Mouse (Mus musculus): ENCODE data around the gene Maf.

DNA sequence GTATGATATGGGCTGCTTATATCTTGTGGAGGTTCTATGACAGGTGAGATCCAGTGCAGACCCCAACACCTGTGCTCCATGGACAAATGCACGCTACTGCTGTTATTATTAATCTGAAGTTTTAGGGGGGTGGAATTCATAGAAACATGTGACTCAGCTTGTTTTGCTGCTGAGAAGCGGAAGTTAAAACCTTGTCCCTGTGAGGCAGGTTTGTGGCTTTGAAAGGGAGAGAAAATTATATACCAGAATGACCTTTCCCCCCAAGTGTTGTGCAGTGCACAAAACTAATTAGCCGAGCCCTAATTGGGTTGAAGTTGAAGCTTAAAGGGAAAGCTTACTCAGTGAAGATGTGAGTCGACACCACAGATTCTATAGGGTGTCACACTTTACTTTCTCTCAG is 18.6 kb upstream of the Maf start:
- TF ChIP-seq ZNF384 (IDR thresholded peaks at IDR 0.05; ENCODE audit: low read depth, low read length), result no peak
- TF ChIP-seq HCFC1 (IDR thresholded peaks at IDR 0.05; ENCODE audit: borderline replicate concordance, insufficient read depth, low read length), result no peak
- TF ChIP-seq ZC3H11A (IDR thresholded peaks at IDR 0.05; ENCODE audit: borderline replicate concordance, low read depth, low read length), result no peak
